Mouse (Mus musculus): ENCODE measurements around the gene Rwdd3.

- TF ChIP-seq GATA1 (IDR thresholded peaks at IDR 0.05; ENCODE audit: borderline replicate concordance, low read length) (no peak), FLI1 (IDR thresholded peaks at IDR 0.05; ENCODE audit: low read length) (no peak)
These were observed 37.5 kb upstream of the Rwdd3 start for GRCm38 (mm10) chr3:121208994-121209393.
